Mouse (Mus musculus) bone marrow, adult 2 months (tissue): ENCODE data around the gene Papln.

Source experiments
- CTCF ChIP-seq: fragments of 200-500 bp; IDR thresholded peaks from 2 replicates; pipeline ENCODE4 v1.5.1; 2011; ENCODE audit warnings: low read length, control low read depth; ENCODE audit not compliant: control insufficient read depth, insufficient read depth
- POLR2A ChIP-seq: fragments of 200-500 bp; IDR thresholded peaks from 2 replicates; pipeline ENCODE4 v1.6.1; 2011; ENCODE audit warnings: low read depth, mild to moderate bottlenecking, control low read depth, low read length, borderline replicate concordance; ENCODE audit not compliant: control insufficient read depth

- TF ChIP-seq CTCF (no peak), POLR2A (no peak)
Measured at GRCm38 (mm10) chr12:83792706-83793410, 29.4 kb downstream of the Papln start.
